7 mouse cellular contexts compared by ENCODE assay signal in the genomic region with DNA sequence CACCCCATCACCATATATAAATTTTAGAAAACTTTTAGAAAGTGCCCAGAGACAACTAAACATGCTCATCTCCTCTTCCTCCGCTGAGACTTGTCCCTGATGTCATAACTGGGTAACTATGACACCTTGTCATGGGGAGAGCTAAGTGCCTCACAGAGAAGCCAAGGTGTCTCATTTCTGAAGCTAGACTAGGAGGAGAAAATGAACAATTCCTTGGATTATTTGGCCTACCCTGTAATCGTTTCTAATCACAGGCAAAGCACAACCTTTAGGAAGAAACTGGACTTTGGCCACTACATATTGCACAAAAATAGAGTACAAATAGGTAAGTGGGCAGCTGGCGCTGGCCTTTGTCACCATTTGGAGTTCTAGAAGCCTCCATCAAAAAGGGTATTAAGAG. TPM values are rescaled to one million over a fixed set of nuclear protein-coding genes. Genes with fewer than 3 reads are reported as not detected.
DNase-seq lines count a peak whose midpoint lies in the region; ATAC-seq and TF ChIP-seq lines count a peak whose summit lies in the region.

Gene Dusp3, minus strand, starts transcription at position 101 of the 400 bp plus-strand sequence.

- no peak within 1 kb of the TSS for H3K9ac ChIP-seq in hindbrain, postnatal 0 days (replicated peaks; ENCODE audit: low read length)
- H3K9ac ChIP-seq in midbrain, embryonic 15.5 days, result no peak within 1 kb of the TSS

- peaks cover 17% of the 10 kb centered on the region; the same call in 1 of the 2 replicates for H3K4me1 ChIP-seq in hindbrain, postnatal 0 days (ENCODE audit: insufficient read depth, low read length)
- peaks cover 20% of the 10 kb centered on the region; the same call in 1 of the 2 replicates for H3K4me1 ChIP-seq in midbrain, embryonic 15.5 days

- WGBS in hindbrain, postnatal 0 days, result 81% methylated on average over 3 of the region's 3 CpGs
- 79% methylated on average over 3 of the region's 3 CpGs for WGBS in midbrain, embryonic 15.5 days

- H3K27me3 ChIP-seq in hindbrain, postnatal 0 days (ENCODE audit: insufficient read depth, low read length), result no peaks in the 10 kb centered on the region
- 0 out of 2 replicates have a peak, but pooled peaks cover 4% of the 10 kb centered on the region for H3K27me3 ChIP-seq in midbrain, embryonic 15.5 days (replicated peaks)

- H3K36me3 ChIP-seq in hindbrain, postnatal 0 days (ENCODE audit: insufficient read depth, low read length), result no peaks in the 10 kb centered on the region
- H3K36me3 ChIP-seq in midbrain, embryonic 15.5 days (replicated peaks), result no peaks in the 10 kb centered on the region

- no peak for TF ChIP-seq CTCF in hindbrain, postnatal 0 days (IDR thresholded peaks at IDR 0.05; ENCODE audit: low read depth)

- DNase-seq in urinary bladder, adult 2 months (ENCODE audit: low spot score), result no peak
- DNase-seq in urinary bladder, postnatal 4 days (ENCODE audit: low spot score in 2 of 2), result no peak
- no peak for DNase-seq in gastrocnemius, adult 18-20 months (ENCODE audit: low spot score)
- no peak for DNase-seq in hindbrain, postnatal 0 days (ENCODE audit: low spot score)
- no peak for DNase-seq in cerebellum, postnatal 4 days (ENCODE audit: low spot score in 2 of 2)

- no peak for ATAC-seq in hindbrain, postnatal 0 days
- no peak for ATAC-seq in midbrain, embryonic 15.5 days (replicated peaks)
- no peak for ATAC-seq in megakaryocyte progenitor cell, adult 5-6 weeks (replicated peaks; ENCODE audit: poor library complexity)

- no peak within 1 kb of the TSS for H3K4me2 ChIP-seq in hindbrain, postnatal 0 days (ENCODE audit: low read depth, low read length)
- H3K4me2 ChIP-seq in midbrain, embryonic 15.5 days, result no peak within 1 kb of the TSS

- no peaks in the 10 kb centered on the region for H3K9me3 ChIP-seq in hindbrain, postnatal 0 days (ENCODE audit: low read length)
- H3K9me3 ChIP-seq in midbrain, embryonic 15.5 days, result no peaks in the 10 kb centered on the region

- H3K27ac ChIP-seq in hindbrain, postnatal 0 days, result no peak within 1 kb of the TSS
- H3K27ac ChIP-seq in midbrain, embryonic 15.5 days, result no peak within 1 kb of the TSS

- H3K4me3 ChIP-seq in hindbrain, postnatal 0 days (ENCODE audit: low read length), result no peak within 1 kb of the TSS
- H3K4me3 ChIP-seq in midbrain, embryonic 15.5 days, result no peak within 1 kb of the TSS

RNA-seq across cellular contexts. Expression of gene Dusp3, which starts in this region (rescaled TPM):
- polyA plus RNA-seq in urinary bladder, adult 2 months (2012; rRNA removed), result 55.8 and 62.7 TPM in 2 replicates
- total RNA-seq in gastrocnemius, adult 18-20 months (2021), result 100 to 1,000 TPM; 153 to 161 TPM
- total RNA-seq in hindbrain, postnatal 0 days (2014; rRNA removed), result 52.0 and 80.7 TPM in 2 replicates
- 44.7 and 45.2 TPM in 2 replicates for polyA plus RNA-seq in hindbrain, postnatal 0 days (2015; fragmentation: Nextera tagmentation; extraction: Ambion mirVana)
- polyA plus RNA-seq in midbrain, embryonic 15.5 days (2015; fragmentation: Nextera tagmentation; extraction: Ambion mirVana), result 21.7 and 22.2 TPM in 2 replicates
- total RNA-seq in megakaryocyte progenitor cell, adult 5-6 weeks (2015), result 3.4 and 4.7 TPM in 2 replicates
- total RNA-seq in megakaryocyte progenitor cell, adult 5-6 weeks (2017), result 1.4 and 4.1 TPM in 2 replicates
